Mouse (Mus musculus) liver, embryonic 14.5 days (tissue): ENCODE measurements at regions not wholly inside any gene's neighbourhood (a gene's known extent, or its start where the extent isn't known, plus 50 kb on each side); places are given as distances from the start of the nearest gene placed in this dataset.

Experiments used
- CTCF ChIP-seq: IDR thresholded peaks from 2 replicates; pipeline ENCODE4 v1.5.1; 2016; ENCODE audit warnings: antibody characterized with exemption, low read depth, control low read depth
- EP300 ChIP-seq: IDR thresholded peaks from 2 replicates; pipeline ENCODE4 v1.6.1; 2016; ENCODE audit warnings: antibody characterized with exemption, low read depth

DNA sequence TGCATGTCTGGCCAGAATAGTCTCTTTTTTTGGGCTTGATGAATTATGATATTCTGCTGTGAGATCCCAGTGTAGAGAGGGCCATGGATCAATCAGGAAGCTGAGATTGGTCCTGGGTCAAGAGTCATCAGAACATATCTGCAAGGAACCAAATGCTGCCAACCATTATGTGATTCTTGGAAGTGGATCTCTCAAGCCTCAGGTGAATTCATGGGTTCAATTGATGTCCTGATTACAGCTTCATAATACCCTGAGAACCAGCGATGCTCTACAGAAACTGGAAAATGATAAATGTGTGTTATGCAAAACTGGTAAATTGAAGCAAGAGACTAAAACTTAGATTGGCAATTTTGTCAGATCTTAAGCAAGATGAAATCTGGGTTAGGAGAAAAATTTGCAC, 118.8 kb upstream of the Fam241a start:
- TF ChIP-seq CTCF (no peak), EP300 (no peak)
